Mouse (Mus musculus) heart, adult 2 months (tissue): ENCODE measurements around the gene Tldc2.

ENCODE experiments used
- EP300 ChIP-seq: fragments of 200-500 bp; IDR thresholded peaks from 2 replicates; pipeline ENCODE4 v1.6.1; 2011; ENCODE audit warnings: low read depth, low read length, control low read depth; ENCODE audit not compliant: insufficient read depth
- POLR2A ChIP-seq: fragments of 200-500 bp; IDR thresholded peaks from 2 replicates; pipeline ENCODE4 v1.6.1; 2011; ENCODE audit warnings: mild to moderate bottlenecking, low read depth, low read length, control low read depth; ENCODE audit not compliant: insufficient read depth

GRCm38 (mm10) chr2:157144132-157144531 is 57.3 kb downstream of the Tldc2 start:
- TF ChIP-seq POLR2A (no peak), EP300 (no peak)
